Mouse (Mus musculus): ENCODE results near the gene Ifnar2. TPM values are rescaled to one million over a fixed set of nuclear protein-coding genes. Genes with fewer than 3 reads are reported as not detected.

Ifnar2 gene
- polyA plus RNA-seq, 1 experiment from 2014 or later, result 32.3 TPM

DNA sequence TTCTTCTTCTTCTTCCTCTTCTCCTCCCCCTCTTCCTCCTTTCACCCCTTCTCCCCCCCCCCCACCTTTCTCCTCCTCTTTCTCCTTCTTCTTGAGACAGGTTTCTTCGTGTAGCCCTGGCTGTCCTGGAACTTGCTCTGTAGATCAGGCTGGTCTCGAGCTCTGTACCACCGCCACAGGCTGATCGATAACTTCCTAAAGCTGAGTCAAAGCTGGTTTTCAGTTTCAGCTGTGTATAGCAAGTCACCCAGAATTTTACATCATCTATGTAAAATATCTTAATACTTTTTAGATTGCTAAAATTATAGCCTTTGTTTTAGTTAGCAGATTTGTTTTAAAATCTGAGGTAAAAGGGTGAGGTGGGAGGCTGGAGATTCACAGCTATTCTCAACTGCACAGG is 72.3 kb downstream of the Ifnar2 start:
- Histone ChIP-seq H3K4me2 (ENCODE audit: low read depth, low read length, severe bottlenecking) (no peak overlapping the region), H3K4me1 (replicated peaks; ENCODE audit: control insufficient read depth, insufficient read depth, low read length) (no peaks in the 10 kb centered on the region; the same call in 1 of the 2 replicates), H3K27ac (ENCODE audit: low read depth, low read length) (no peak overlapping the region), H3K9me3 (ENCODE audit: control insufficient read depth, low read length) (no peaks in the 10 kb centered on the region), H3K9ac (ENCODE audit: low read length) (no peak overlapping the region), H3K36me3 (ENCODE audit: control insufficient read depth, insufficient read depth, low read length) (no peaks in the 10 kb centered on the region), H3K27me3 (ENCODE audit: control insufficient read depth, insufficient read depth, low read length) (no peaks in the 10 kb centered on the region), H3K4me3 (ENCODE audit: low read depth, low read length) (no peak overlapping the region)
- 88% methylated on average over 4 of the region's 4 CpGs for WGBS
- ATAC-seq (replicated peaks; ENCODE audit: low FRiP score) (no peak), DNase-seq (ENCODE audit: low spot score) (no peak)

DNA sequence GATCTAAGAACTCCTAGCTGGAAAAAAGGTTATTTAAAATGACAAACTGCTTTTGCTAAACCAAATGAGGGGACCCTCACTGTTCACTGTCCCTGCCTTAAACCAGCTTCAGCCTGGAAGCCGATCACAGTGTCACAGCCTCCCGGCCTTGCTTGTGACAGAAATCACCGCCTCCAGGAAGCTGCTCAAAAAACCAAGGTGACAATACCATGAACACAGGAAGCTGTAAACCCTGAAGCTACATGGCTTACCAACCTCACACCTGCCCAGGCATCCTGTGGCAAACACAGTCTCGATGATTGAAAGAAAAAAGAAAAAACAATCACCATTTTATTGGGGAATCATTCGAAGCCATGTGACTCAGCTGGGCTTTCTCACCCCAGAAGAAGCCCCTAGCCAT is 73.0 kb downstream of the Ifnar2 start:
- Histone ChIP-seq H3K9me3 (ENCODE audit: control insufficient read depth, low read length) (no peaks in the 10 kb centered on the region), H3K27me3 (ENCODE audit: control insufficient read depth, insufficient read depth, low read length) (no peaks in the 10 kb centered on the region), H3K4me3 (ENCODE audit: low read depth, low read length) (no peak overlapping the region), H3K9ac (ENCODE audit: low read length) (no peak overlapping the region), H3K36me3 (ENCODE audit: control insufficient read depth, insufficient read depth, low read length) (no peaks in the 10 kb centered on the region), H3K27ac (ENCODE audit: low read depth, low read length) (no peak overlapping the region), H3K4me2 (ENCODE audit: low read depth, low read length, severe bottlenecking) (no peak overlapping the region), H3K4me1 (replicated peaks; ENCODE audit: control insufficient read depth, insufficient read depth, low read length) (no peaks in the 10 kb centered on the region; the same call in 1 of the 2 replicates)
- ATAC-seq (replicated peaks; ENCODE audit: low FRiP score) (no peak), DNase-seq (ENCODE audit: low spot score) (no peak)
- WGBS, result 87% methylated on average over 5 of the region's 5 CpGs

DNA sequence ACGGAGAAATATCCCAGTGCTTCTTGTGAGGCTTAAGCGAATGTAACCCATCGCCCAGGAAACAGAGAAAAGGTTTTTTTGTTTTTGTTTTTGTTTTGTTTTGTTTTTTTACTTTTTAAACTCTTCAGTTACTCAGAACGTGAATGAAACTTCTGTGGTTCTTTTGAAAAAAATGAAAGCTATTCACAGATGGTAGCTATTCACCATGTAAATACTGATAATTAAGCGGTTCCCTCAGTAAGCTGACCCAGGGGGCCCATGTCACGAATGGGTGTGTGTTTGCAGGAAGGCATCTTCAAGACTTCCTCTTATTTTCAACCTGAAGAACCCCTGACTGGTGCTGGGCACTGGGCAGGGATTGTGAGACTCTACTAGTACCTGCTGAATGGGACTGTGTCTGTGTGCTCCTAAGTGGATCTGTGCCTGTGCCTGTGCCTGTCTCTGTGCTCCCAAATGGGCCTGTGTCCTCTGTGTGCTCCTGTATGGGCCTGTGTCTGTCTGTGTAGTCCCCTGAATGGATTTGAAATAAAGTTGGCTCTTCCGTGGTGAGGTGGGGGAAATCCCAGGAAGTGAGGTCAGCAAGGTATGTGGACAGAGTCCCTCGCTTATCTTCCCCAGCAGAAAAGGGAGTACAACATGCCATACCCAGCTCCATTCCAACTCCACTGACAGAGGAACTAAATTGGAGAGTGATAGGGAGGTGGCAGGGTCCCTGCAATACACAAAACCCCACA is 74.4 kb downstream of the Ifnar2 start:
- H3K27me3 ChIP-seq (ENCODE audit: control insufficient read depth, insufficient read depth, low read length), result no peaks in the 10 kb centered on the region
- DNase-seq (ENCODE audit: low spot score), result no peak
- 75% methylated on average over 8 of the region's 8 CpGs for WGBS

DNA sequence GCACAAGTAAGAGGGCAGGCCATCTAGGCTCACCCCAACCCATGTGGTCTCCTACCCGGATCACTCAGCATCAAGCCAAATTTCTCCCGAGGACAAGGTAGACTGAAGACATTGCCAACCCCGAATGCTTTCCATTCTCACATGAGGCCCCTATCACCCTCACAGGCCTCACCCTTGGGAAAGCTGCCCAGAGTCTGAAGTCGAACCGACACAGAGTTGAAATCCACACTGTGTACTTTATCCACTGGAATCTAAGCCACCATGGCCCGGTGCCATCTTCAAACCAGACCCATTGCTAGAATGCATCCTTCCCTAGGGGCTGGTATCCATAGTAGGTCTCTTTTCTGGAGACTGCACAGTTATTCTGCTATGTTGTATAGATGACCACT is 74.9 kb downstream of the Ifnar2 start:
- no peak for DNase-seq (ENCODE audit: low spot score)
- no peak overlapping the region for H3K27ac ChIP-seq (ENCODE audit: low read depth, low read length)
- H3K4me1 ChIP-seq (replicated peaks; ENCODE audit: control insufficient read depth, insufficient read depth, low read length), result no peaks in the 10 kb centered on the region; the same call in 1 of the 2 replicates
- H3K9me3 ChIP-seq (ENCODE audit: control insufficient read depth, low read length), result no peaks in the 10 kb centered on the region
- H3K9ac ChIP-seq (ENCODE audit: low read length), result no peak overlapping the region
- 86% methylated on average over 6 of the region's 6 CpGs for WGBS
- ATAC-seq (replicated peaks; ENCODE audit: low FRiP score), result no peak
- H3K36me3 ChIP-seq (ENCODE audit: control insufficient read depth, insufficient read depth, low read length), result no peaks in the 10 kb centered on the region
- no peaks in the 10 kb centered on the region for H3K27me3 ChIP-seq (ENCODE audit: control insufficient read depth, insufficient read depth, low read length)
- H3K4me2 ChIP-seq (ENCODE audit: low read depth, low read length, severe bottlenecking), result no peak overlapping the region
- H3K4me3 ChIP-seq (ENCODE audit: low read depth, low read length), result no peak overlapping the region

More for the DNA sequence above, 74.4 kb downstream of the Ifnar2 start:
- no peaks in the 10 kb centered on the region; the same call in 1 of the 2 replicates for H3K4me1 ChIP-seq (replicated peaks; ENCODE audit: control insufficient read depth, insufficient read depth, low read length)
- H3K9ac ChIP-seq (ENCODE audit: low read length), result no peak overlapping the region
- no peak overlapping the region for H3K4me2 ChIP-seq (ENCODE audit: low read depth, low read length, severe bottlenecking)
- H3K4me3 ChIP-seq (ENCODE audit: low read depth, low read length), result no peak overlapping the region
- no peak overlapping the region for H3K27ac ChIP-seq (ENCODE audit: low read depth, low read length)
- no peaks in the 10 kb centered on the region for H3K36me3 ChIP-seq (ENCODE audit: control insufficient read depth, insufficient read depth, low read length)
- H3K9me3 ChIP-seq (ENCODE audit: control insufficient read depth, low read length), result no peaks in the 10 kb centered on the region
- ATAC-seq (replicated peaks; ENCODE audit: low FRiP score), result no peak

DNA sequence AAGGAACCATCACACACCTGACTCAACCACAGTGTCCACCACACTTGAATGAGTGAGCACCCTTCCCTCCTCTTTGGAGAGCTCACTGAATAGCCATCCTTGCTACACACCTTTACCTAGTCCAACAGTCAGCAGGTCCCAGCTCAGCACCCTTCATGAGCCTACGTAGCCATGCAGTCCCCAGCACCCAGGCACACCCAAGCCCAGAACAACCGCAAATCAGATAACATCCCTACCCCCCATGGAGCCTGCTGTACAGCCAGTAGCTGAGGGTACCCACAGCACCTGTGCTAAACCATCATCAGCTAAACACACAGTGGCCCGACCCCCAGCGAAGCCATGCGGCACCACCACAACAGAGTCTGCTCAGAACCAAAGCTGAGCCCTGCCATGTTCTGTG is 75.5 kb downstream of the Ifnar2 start:
- Histone ChIP-seq H3K4me3 (ENCODE audit: low read depth, low read length) (no peak overlapping the region), H3K9ac (ENCODE audit: low read length) (no peak overlapping the region), H3K4me2 (ENCODE audit: low read depth, low read length, severe bottlenecking) (no peak overlapping the region), H3K4me1 (replicated peaks; ENCODE audit: control insufficient read depth, insufficient read depth, low read length) (no peaks in the 10 kb centered on the region; the same call in 1 of the 2 replicates), H3K36me3 (ENCODE audit: control insufficient read depth, insufficient read depth, low read length) (no peaks in the 10 kb centered on the region), H3K27ac (ENCODE audit: low read depth, low read length) (no peak overlapping the region), H3K9me3 (ENCODE audit: control insufficient read depth, low read length) (no peaks in the 10 kb centered on the region), H3K27me3 (ENCODE audit: control insufficient read depth, insufficient read depth, low read length) (no peaks in the 10 kb centered on the region)
- ATAC-seq (replicated peaks; ENCODE audit: low FRiP score), result no peak
- 95% methylated on average over 5 of the region's 5 CpGs for WGBS
- no peak for DNase-seq (ENCODE audit: low spot score)

DNA sequence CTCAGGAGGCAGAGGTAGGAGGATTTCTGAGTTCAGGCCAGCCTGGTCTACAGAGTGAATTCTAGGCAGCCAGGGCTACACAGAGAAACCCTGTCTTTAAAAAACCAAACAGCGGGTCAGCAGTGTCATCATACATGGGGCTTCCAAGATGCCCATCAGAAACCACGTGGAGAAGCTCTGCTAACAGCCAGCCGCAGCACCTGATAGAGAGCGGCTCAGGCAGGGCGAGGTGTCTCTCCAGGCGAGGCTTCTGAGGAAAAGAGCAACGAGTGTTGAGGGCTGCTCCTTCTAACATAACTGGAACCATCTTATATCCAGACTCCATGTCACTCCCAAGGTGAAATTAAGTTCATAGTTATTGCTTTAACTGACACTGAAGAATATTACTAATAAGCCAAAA is 76.3 kb downstream of the Ifnar2 start:
- no peak overlapping the region for H3K9ac ChIP-seq (ENCODE audit: low read length)
- DNase-seq (ENCODE audit: low spot score) (no peak), ATAC-seq (replicated peaks; ENCODE audit: low FRiP score) (no peak)
- no peak overlapping the region for H3K4me3 ChIP-seq (ENCODE audit: low read depth, low read length)
- H3K27ac ChIP-seq (ENCODE audit: low read depth, low read length), result no peak overlapping the region
- WGBS, result 83% methylated on average over 7 of the region's 7 CpGs
- H3K36me3 ChIP-seq (ENCODE audit: control insufficient read depth, insufficient read depth, low read length), result no peaks in the 10 kb centered on the region
- no peaks in the 10 kb centered on the region for H3K27me3 ChIP-seq (ENCODE audit: control insufficient read depth, insufficient read depth, low read length)
- no peak overlapping the region for H3K4me2 ChIP-seq (ENCODE audit: low read depth, low read length, severe bottlenecking)
- no peaks in the 10 kb centered on the region for H3K9me3 ChIP-seq (ENCODE audit: control insufficient read depth, low read length)
- H3K4me1 ChIP-seq (replicated peaks; ENCODE audit: control insufficient read depth, insufficient read depth, low read length), result no peaks in the 10 kb centered on the region; the same call in 1 of the 2 replicates

DNA sequence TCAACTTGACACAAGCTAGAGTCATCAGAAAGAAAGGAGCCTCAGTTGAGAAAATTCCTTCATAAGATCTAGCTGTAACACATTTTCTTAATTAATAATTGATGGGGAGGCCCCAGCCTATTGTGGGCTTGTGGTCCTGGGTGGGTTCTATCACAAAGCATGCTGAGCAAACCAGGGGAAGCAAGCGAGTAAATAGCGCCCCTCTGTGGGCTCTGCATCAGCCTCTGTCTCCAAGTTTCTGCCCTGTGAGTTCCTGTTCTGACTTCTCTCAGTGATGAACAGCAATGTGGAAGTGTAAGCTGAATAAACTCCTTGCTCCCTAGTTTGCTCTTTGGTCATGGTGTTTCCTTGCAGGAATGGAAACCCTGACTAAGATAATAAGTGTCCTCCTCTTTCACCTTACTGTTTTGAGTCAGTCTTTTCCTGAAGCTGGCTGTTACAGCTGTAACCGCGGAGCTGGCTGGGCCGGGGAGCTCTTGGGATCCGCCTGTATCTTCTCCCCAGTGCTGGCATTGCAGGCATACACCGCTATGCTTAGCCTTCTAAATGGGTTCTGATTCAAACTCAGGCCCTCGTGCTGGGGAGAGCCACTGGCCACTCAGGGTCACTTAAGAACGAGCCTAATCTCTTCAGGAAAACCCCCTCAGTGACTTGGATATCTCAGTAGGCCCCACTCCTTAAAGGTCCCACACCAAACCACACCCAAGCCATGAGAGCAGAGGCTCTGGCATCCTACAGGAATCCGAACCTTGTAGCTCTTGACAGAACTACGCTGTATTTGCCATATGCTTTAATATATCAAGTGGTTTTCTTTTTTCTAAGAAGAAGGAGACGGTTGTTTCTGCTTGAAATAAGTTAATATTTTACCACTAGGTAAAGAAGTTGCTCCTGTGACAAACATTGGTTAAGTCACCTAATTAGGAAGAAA is 77.8 kb downstream of the Ifnar2 start:
- H3K36me3 ChIP-seq (ENCODE audit: control insufficient read depth, insufficient read depth, low read length), result no peaks in the 10 kb centered on the region
- H3K9me3 ChIP-seq (ENCODE audit: control insufficient read depth, low read length), result no peaks in the 10 kb centered on the region
- H3K4me1 ChIP-seq (replicated peaks; ENCODE audit: control insufficient read depth, insufficient read depth, low read length), result no peaks in the 10 kb centered on the region; the same call in 1 of the 2 replicates
- ATAC-seq (replicated peaks; ENCODE audit: low FRiP score), result no peak
- 83% methylated on average over 12 of the region's 12 CpGs for WGBS
- no peak for DNase-seq (ENCODE audit: low spot score)
- H3K4me2 ChIP-seq (ENCODE audit: low read depth, low read length, severe bottlenecking), result no peak overlapping the region
- H3K9ac ChIP-seq (ENCODE audit: low read length), result no peak overlapping the region
- H3K4me3 ChIP-seq (ENCODE audit: low read depth, low read length), result no peak overlapping the region
- no peaks in the 10 kb centered on the region for H3K27me3 ChIP-seq (ENCODE audit: control insufficient read depth, insufficient read depth, low read length)
- no peak overlapping the region for H3K27ac ChIP-seq (ENCODE audit: low read depth, low read length)

DNA sequence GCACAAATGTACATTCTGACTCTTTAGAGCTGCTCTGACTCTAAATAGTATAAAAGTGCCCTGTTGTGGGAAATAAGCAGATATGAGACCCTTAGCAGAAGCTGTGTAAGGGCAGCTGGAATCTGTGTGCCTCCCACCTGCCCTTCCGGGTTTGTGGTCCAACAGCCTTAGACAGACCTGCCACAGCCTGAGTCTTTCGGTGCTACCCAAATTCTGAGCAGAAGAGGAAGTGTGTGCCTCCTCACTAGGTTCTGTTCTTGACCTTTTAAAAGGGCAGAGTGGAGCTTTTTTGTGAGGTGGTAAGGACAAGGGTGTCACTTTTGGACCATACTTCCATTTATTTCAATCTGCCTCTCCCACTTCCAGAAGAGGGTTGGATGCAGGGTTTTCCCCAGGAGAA is 79.4 kb downstream of the Ifnar2 start:
- Histone ChIP-seq H3K4me2 (ENCODE audit: low read depth, low read length, severe bottlenecking) (no peak overlapping the region), H3K27ac (ENCODE audit: low read depth, low read length) (no peak overlapping the region), H3K4me1 (replicated peaks; ENCODE audit: control insufficient read depth, insufficient read depth, low read length) (no peaks in the 10 kb centered on the region; the same call in 1 of the 2 replicates), H3K9ac (ENCODE audit: low read length) (no peak overlapping the region), H3K36me3 (ENCODE audit: control insufficient read depth, insufficient read depth, low read length) (no peaks in the 10 kb centered on the region), H3K27me3 (ENCODE audit: control insufficient read depth, insufficient read depth, low read length) (no peaks in the 10 kb centered on the region), H3K9me3 (ENCODE audit: control insufficient read depth, low read length) (no peaks in the 10 kb centered on the region), H3K4me3 (ENCODE audit: low read depth, low read length) (no peak overlapping the region)
- no peak for ATAC-seq (replicated peaks; ENCODE audit: low FRiP score)
- WGBS, result 88% methylated on average over 2 of the region's 2 CpGs
- no peak for DNase-seq (ENCODE audit: low spot score)

Data from forebrain, embryonic 11.5 days (tissue).